Mouse (Mus musculus): ENCODE measurements around the gene Lcn2. TPM values are rescaled to one million over a fixed set of nuclear protein-coding genes. Genes with fewer than 3 reads are reported as not detected.

Gene Lcn2
- polyA plus RNA-seq, 1 experiment from 2014 or later = 1.8 TPM

DNA sequence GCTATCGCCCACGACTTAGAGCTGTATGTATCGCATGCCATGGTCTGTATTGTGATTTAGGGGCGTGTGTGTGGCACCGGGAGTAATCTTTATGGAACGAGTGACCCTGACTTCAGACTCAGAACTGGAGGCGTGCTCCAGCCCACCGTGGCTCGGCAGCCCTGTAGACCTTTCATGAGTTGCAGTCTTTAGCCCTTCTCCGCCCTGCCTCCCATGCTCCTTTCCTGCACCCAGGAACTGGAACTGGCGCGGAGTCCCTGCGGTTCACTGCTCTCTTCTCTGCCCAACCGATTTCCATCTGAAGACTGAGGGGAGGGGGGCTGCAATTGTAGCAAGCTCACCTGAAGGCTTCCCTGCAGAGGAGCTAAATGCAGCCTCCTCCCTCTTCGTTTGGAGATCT lies 8.6 kb upstream of the Lcn2 start:
- peak overlapping the region; percentile 96 for H3K27ac ChIP-seq (ENCODE audit: low read length)
- WGBS = under 1% methylated on average over 15 of the region's 15 CpGs

DNA sequence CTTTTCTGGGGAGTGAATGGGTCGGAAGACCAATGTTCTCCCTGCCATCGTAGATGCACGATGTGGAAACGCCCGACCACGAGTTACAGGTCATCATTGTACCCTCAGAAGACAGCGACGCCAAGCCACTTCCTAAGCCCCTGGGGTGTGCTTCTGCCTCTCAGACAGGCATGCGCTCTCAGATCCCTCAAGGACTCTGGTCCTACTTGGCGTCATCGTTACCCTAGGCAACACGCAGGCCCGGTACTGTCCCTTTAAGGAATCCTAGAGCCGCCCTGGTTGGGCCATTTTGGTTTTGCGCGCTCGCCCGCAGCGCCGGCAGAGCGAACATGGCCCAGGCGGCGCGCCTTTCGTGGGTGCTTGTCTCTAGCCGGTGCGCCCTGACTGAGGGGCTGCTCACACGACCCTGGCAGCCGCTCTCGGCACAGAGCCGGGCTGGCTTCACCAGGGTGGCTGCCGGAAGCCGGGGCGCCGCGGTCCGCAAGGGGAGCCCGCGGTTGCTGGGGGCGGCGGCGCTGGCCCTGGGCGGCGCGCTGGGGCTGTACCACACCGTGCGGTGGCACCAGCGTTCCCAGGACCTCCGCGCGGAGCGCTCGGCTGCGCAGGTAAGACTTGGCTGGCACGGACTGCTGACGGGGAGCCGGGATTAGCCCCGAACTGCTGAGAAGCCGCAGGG lies 8.0 kb upstream of the Lcn2 start:
- peak overlapping the region; percentile 77 for H3K9ac ChIP-seq (ENCODE audit: low read length)
- ATAC-seq (ENCODE audit: low read depth) = peak; percentile 95
- peaks cover 2% of the 10 kb centered on the region; the same call in 1 of the 2 replicates for H3K36me3 ChIP-seq (ENCODE audit: control insufficient read depth, insufficient read depth, low read length)
- no peaks in the 10 kb centered on the region for H3K27me3 ChIP-seq (ENCODE audit: control insufficient read depth, insufficient read depth, low read depth, low read length)
- peaks cover 13% of the 10 kb centered on the region for H3K4me1 ChIP-seq (replicated peaks; ENCODE audit: control insufficient read depth, insufficient read depth, low read length)
- under 1% methylated on average over 59 of the region's 59 CpGs for WGBS
- peak overlapping the region; percentile 97 for H3K4me2 ChIP-seq (ENCODE audit: low read depth, low read length)
- no peaks in the 10 kb centered on the region for H3K9me3 ChIP-seq (ENCODE audit: control insufficient read depth, low read length)
- peak overlapping the region; percentile 96 for H3K27ac ChIP-seq (ENCODE audit: low read length)
- H3K4me3 ChIP-seq (ENCODE audit: low read length) = peak overlapping the region; percentile 70

More for the DNA sequence above, 8.6 kb upstream of the Lcn2 start:
- peaks cover 6% of the 10 kb centered on the region; the same call in 1 of the 2 replicates for H3K36me3 ChIP-seq (ENCODE audit: control insufficient read depth, insufficient read depth, low read length)
- no peaks in the 10 kb centered on the region for H3K9me3 ChIP-seq (ENCODE audit: control insufficient read depth, low read length)
- peak overlapping the region; percentile 70 for H3K4me3 ChIP-seq (ENCODE audit: low read length)
- peak overlapping the region; percentile 97 for H3K4me2 ChIP-seq (ENCODE audit: low read depth, low read length)
- H3K4me1 ChIP-seq (replicated peaks; ENCODE audit: control insufficient read depth, insufficient read depth, low read length) = peaks cover 13% of the 10 kb centered on the region
- H3K27me3 ChIP-seq (ENCODE audit: control insufficient read depth, insufficient read depth, low read depth, low read length) = no peaks in the 10 kb centered on the region
- peak overlapping the region; percentile 77 for H3K9ac ChIP-seq (ENCODE audit: low read length)
- ATAC-seq (ENCODE audit: low read depth) = no peak

DNA sequence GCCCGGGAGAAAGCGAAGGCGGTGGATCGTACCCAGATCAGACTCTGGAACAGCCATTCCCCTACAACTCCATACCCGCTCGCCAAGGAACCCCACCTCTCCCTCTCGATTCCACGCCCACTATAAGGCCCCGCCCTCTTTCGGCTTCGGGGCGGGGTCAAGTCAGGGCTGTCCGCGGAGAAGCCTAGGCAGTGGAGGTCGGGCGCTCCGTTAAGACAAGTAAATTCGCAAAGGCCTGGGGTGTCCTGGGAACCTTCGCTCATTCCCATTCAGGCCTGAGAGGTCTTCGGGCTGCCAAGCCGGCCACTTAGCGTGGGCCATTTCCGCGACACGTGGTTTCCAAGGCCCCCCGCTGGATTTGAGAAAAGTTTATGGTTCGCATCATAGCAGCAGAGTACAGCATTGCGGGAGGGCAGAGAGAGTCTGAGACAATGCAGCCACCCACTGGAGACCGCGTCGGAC lies 7.5 kb upstream of the Lcn2 start, which contains the start of gene Ptges2:
TSS of gene Ptges2 (plus strand) at position 413 of the 462 bp plus-strand sequence.
- peak within 1 kb of the TSS; percentile 96 for H3K27ac ChIP-seq (ENCODE audit: low read length)
- WGBS = under 1% methylated on average over 31 of the region's 31 CpGs
- peak; percentile 92 for ATAC-seq (ENCODE audit: low read depth)
- no peaks in the 10 kb centered on the region for H3K27me3 ChIP-seq (ENCODE audit: control insufficient read depth, insufficient read depth, low read depth, low read length)
- no peaks in the 10 kb centered on the region for H3K9me3 ChIP-seq (ENCODE audit: control insufficient read depth, low read length)
- H3K4me2 ChIP-seq (ENCODE audit: low read depth, low read length) = peak within 1 kb of the TSS; percentile 97
- no peaks in the 10 kb centered on the region for H3K36me3 ChIP-seq (ENCODE audit: control insufficient read depth, insufficient read depth, low read length)
- H3K4me1 ChIP-seq (replicated peaks; ENCODE audit: control insufficient read depth, insufficient read depth, low read length) = peaks cover 13% of the 10 kb centered on the region
- peak within 1 kb of the TSS; percentile 77 for H3K9ac ChIP-seq (ENCODE audit: low read length)
- peak within 1 kb of the TSS; percentile 70 for H3K4me3 ChIP-seq (ENCODE audit: low read length)

DNA sequence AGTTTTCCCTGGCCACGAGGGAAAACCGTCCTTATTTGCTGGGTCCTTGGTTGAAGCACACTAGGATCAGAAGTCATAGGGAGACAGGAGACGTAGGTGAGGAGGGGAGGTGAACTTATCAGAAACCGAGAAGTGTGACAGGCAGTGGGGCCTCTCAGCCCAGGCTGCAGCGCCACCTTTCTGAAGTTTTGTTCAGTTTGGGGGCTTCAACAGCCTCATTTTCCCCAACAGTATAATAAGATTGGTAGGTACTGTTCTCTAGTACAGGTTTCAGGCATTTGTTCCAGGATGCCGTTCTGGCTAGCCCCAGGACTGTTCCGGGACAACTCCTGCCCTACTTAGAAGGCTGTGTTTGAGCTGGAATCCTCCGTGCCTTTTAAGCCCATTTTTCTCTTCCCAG lies 6.9 kb upstream of the Lcn2 start:
- peak overlapping the region; percentile 77 for H3K9ac ChIP-seq (ENCODE audit: low read length)
- H3K4me1 ChIP-seq (replicated peaks; ENCODE audit: control insufficient read depth, insufficient read depth, low read length) = peaks cover 13% of the 10 kb centered on the region
- H3K36me3 ChIP-seq (ENCODE audit: control insufficient read depth, insufficient read depth, low read length) = no peaks in the 10 kb centered on the region
- no peaks in the 10 kb centered on the region for H3K9me3 ChIP-seq (ENCODE audit: control insufficient read depth, low read length)
- peak overlapping the region; percentile 96 for H3K27ac ChIP-seq (ENCODE audit: low read length)
- no peaks in the 10 kb centered on the region for H3K27me3 ChIP-seq (ENCODE audit: control insufficient read depth, insufficient read depth, low read depth, low read length)
- no peak for ATAC-seq (ENCODE audit: low read depth)
- peak overlapping the region; percentile 70 for H3K4me3 ChIP-seq (ENCODE audit: low read length)
- 2% methylated on average over 8 of the region's 8 CpGs for WGBS
- H3K4me2 ChIP-seq (ENCODE audit: low read depth, low read length) = peak overlapping the region; percentile 97

GRCm38 (mm10) chr2:32392063-32392462 lies 4.0 kb upstream of the Lcn2 start:
- Histone ChIP-seq H3K4me3 (ENCODE audit: low read length) (no peak overlapping the region), H3K9ac (ENCODE audit: low read length) (no peak overlapping the region), H3K36me3 (ENCODE audit: control insufficient read depth, insufficient read depth, low read length) (no peaks in the 10 kb centered on the region), H3K27me3 (ENCODE audit: control insufficient read depth, insufficient read depth, low read depth, low read length) (no peaks in the 10 kb centered on the region), H3K27ac (ENCODE audit: low read length) (no peak overlapping the region), H3K9me3 (ENCODE audit: control insufficient read depth, low read length) (no peaks in the 10 kb centered on the region), H3K4me2 (ENCODE audit: low read depth, low read length) (no peak overlapping the region), H3K4me1 (replicated peaks; ENCODE audit: control insufficient read depth, insufficient read depth, low read length) (peaks cover 7% of the 10 kb centered on the region)
- 74% methylated on average over 5 of the region's 5 CpGs for whole genome bisulfite sequencing
- no peak for ATAC-seq (ENCODE audit: low read depth)

- no peaks in the 10 kb centered on the region for H3K9me3 ChIP-seq (ENCODE audit: control insufficient read depth, low read length)
- H3K36me3 ChIP-seq (ENCODE audit: control insufficient read depth, insufficient read depth, low read length) = no peaks in the 10 kb centered on the region
- H3K27me3 ChIP-seq (ENCODE audit: control insufficient read depth, insufficient read depth, low read depth, low read length) = no peaks in the 10 kb centered on the region
- H3K27ac ChIP-seq (ENCODE audit: low read length) = no peak overlapping the region
- no peak overlapping the region for H3K9ac ChIP-seq (ENCODE audit: low read length)
- H3K4me1 ChIP-seq (replicated peaks; ENCODE audit: control insufficient read depth, insufficient read depth, low read length) = peaks cover 2% of the 10 kb centered on the region; the same call in 1 of the 2 replicates
- no peak for ATAC-seq (ENCODE audit: low read depth)
- 52% methylated on average over 8 of the region's 8 CpGs for WGBS
- no peak overlapping the region for H3K4me3 ChIP-seq (ENCODE audit: low read length)
- H3K4me2 ChIP-seq (ENCODE audit: low read depth, low read length) = no peak overlapping the region
These were observed 2.8 kb upstream of the Lcn2 start for GRCm38 (mm10) chr2:32390871-32391270.

GRCm38 (mm10) chr2:32389157-32389556 lies 1.1 kb upstream of the Lcn2 start:
- H3K27me3 ChIP-seq (ENCODE audit: control insufficient read depth, insufficient read depth, low read depth, low read length) = no peaks in the 10 kb centered on the region
- H3K4me1 ChIP-seq (replicated peaks; ENCODE audit: control insufficient read depth, insufficient read depth, low read length) = no peaks in the 10 kb centered on the region
- H3K4me3 ChIP-seq (ENCODE audit: low read length) = no peak overlapping the region
- ATAC-seq (ENCODE audit: low read depth) = no peak
- no peak overlapping the region for H3K27ac ChIP-seq (ENCODE audit: low read length)
- H3K9me3 ChIP-seq (ENCODE audit: control insufficient read depth, low read length) = no peaks in the 10 kb centered on the region
- H3K36me3 ChIP-seq (ENCODE audit: control insufficient read depth, insufficient read depth, low read length) = no peaks in the 10 kb centered on the region
- no peak overlapping the region for H3K4me2 ChIP-seq (ENCODE audit: low read depth, low read length)
- no peak overlapping the region for H3K9ac ChIP-seq (ENCODE audit: low read length)
- 67% methylated on average over 2 of the region's 2 CpGs for WGBS

GRCm38 (mm10) chr2:32382689-32383088 lies 5.4 kb downstream of the Lcn2 start:
- H3K4me1 ChIP-seq (replicated peaks; ENCODE audit: control insufficient read depth, insufficient read depth, low read length) = peaks cover 10% of the 10 kb centered on the region
- no peak for ATAC-seq (ENCODE audit: low read depth)
- 78% methylated on average over 2 of the region's 2 CpGs for WGBS
- peaks cover 3% of the 10 kb centered on the region; the same call in 1 of the 2 replicates for H3K27me3 ChIP-seq (ENCODE audit: control insufficient read depth, insufficient read depth, low read depth, low read length)
- no peak overlapping the region for H3K27ac ChIP-seq (ENCODE audit: low read length)
- H3K4me2 ChIP-seq (ENCODE audit: low read depth, low read length) = no peak overlapping the region
- no peaks in the 10 kb centered on the region for H3K9me3 ChIP-seq (ENCODE audit: control insufficient read depth, low read length)
- no peak overlapping the region for H3K4me3 ChIP-seq (ENCODE audit: low read length)
- H3K36me3 ChIP-seq (ENCODE audit: control insufficient read depth, insufficient read depth, low read length) = peaks cover 12% of the 10 kb centered on the region
- no peak overlapping the region for H3K9ac ChIP-seq (ENCODE audit: low read length)

DNA sequence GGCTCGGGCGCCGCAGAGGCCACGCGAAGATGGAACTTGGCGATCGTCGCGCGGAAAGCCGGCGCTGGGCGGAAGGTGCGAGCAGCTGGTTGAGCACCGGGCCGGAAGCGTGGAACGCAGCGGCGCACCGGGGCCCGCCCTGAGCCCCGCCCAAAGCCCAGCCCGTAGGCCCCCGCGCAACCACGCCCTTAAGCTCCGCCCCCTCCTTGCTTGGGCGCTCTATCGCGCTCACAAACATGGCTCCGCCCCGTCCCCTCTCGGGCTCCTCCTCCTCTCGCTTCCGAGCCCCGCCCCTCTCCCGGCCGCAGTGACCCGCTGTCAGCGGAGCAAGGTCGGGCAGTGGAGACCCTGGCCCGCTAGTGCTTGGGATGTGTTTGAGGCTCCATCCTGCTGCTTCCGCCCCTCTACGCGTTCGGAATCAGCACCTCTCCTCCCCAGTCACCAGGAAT lies 6.3 kb downstream of the Lcn2 start, which contains the start of gene 1110008P14Rik:
TSS of gene 1110008P14Rik (minus strand) at position 164 of the 449 bp plus-strand sequence.
- peaks cover 3% of the 10 kb centered on the region; the same call in 1 of the 2 replicates for H3K27me3 ChIP-seq (ENCODE audit: control insufficient read depth, insufficient read depth, low read depth, low read length)
- peaks cover 10% of the 10 kb centered on the region for H3K4me1 ChIP-seq (replicated peaks; ENCODE audit: control insufficient read depth, insufficient read depth, low read length)
- ATAC-seq (ENCODE audit: low read depth) = peak; percentile 96
- H3K36me3 ChIP-seq (ENCODE audit: control insufficient read depth, insufficient read depth, low read length) = peaks cover 19% of the 10 kb centered on the region
- no peak within 1 kb of the TSS for H3K27ac ChIP-seq (ENCODE audit: low read length)
- H3K4me2 ChIP-seq (ENCODE audit: low read depth, low read length) = peak within 1 kb of the TSS; percentile 100
- WGBS = 0% methylated on average over 30 of the region's 47 CpGs
- peak within 1 kb of the TSS; percentile 81 for H3K4me3 ChIP-seq (ENCODE audit: low read length)
- no peaks in the 10 kb centered on the region for H3K9me3 ChIP-seq (ENCODE audit: control insufficient read depth, low read length)
- H3K9ac ChIP-seq (ENCODE audit: low read length) = peak within 1 kb of the TSS; percentile 73
